Mouse (Mus musculus) ES-E14 (cell line): ENCODE results near the gene Dhrs7b. TPM values are rescaled to one million over a fixed set of nuclear protein-coding genes. Genes with fewer than 3 reads are reported as not detected.
"Not testable (repeated sequence)": the region's sequence is repeated elsewhere in the genome, so short reads cannot be mapped to it uniquely, and the experiment has no call there.

Experiments
- DNase-seq: peaks from one replicate; pipeline ENCODE4 v3.0.0-alpha.2; 2013; ENCODE audit warnings: low read depth, low spot score
- H3K27ac ChIP-seq: 2 replicates; pipeline ENCODE4 v1.5.1; 2012; ENCODE audit warnings: low read depth, mild to moderate bottlenecking, low read length, moderate library complexity, mixed read lengths; ENCODE audit not compliant: poor library complexity, insufficient read depth, severe bottlenecking
- H3K36me3 ChIP-seq: 2 replicates; pipeline ENCODE4 v1.6.1; 2012; ENCODE audit warnings: mild to moderate bottlenecking, low read length, moderate library complexity, mixed read lengths; ENCODE audit not compliant: control insufficient read depth, poor library complexity, insufficient read depth, severe bottlenecking
- H3K4me1 ChIP-seq, 2 experiments: fragments of 150-350 bp in 1 of 2; sonication (generic) in 1 of 2; 2 replicates each; pipeline ENCODE4 v1.6.1; 2012; ENCODE audit warnings: low read length in 2 of 2, mild to moderate bottlenecking in 1 of 2, mixed read lengths in 1 of 2; ENCODE audit not compliant: control insufficient read depth in 2 of 2, insufficient read depth in 2 of 2, poor library complexity in 1 of 2
- H3K4me3 ChIP-seq, 2 experiments: fragments of 150-350 bp in 1 of 2; sonication (generic) in 1 of 2; 2 replicates each; pipeline ENCODE4 v1.5.1; 2012; ENCODE audit warnings: low read length in 2 of 2, low read depth in 1 of 2, mild to moderate bottlenecking in 1 of 2, mixed read lengths in 1 of 2; ENCODE audit not compliant: insufficient read depth in 1 of 2, poor library complexity in 1 of 2, severe bottlenecking in 1 of 2
- H3K9ac ChIP-seq: 2 replicates; pipeline ENCODE4 v1.6.1; 2012; ENCODE audit warnings: low read depth, mild to moderate bottlenecking, low read length, mixed read lengths; ENCODE audit not compliant: poor library complexity, insufficient read depth, severe bottlenecking
- H3K9me3 ChIP-seq: fragments of 150-350 bp; sonication (generic); 2 replicates; pipeline ENCODE4 v1.6.1; 2012; ENCODE audit warnings: low read depth, mild to moderate bottlenecking, low read length; ENCODE audit not compliant: control insufficient read depth, insufficient read depth
- CHD2 ChIP-seq: IDR thresholded peaks from 2 replicates; pipeline ENCODE4 v1.6.1; 2014; ENCODE audit warnings: mild to moderate bottlenecking, low read depth, low read length, inconsistent platforms
- HCFC1 ChIP-seq: IDR thresholded peaks from 2 replicates; pipeline ENCODE4 v1.6.1; 2012; ENCODE audit warnings: low read length, inconsistent platforms, borderline replicate concordance; ENCODE audit not compliant: insufficient read depth
- MAFK ChIP-seq: IDR thresholded peaks from 2 replicates; pipeline ENCODE4 v1.6.1; 2014; ENCODE audit warnings: mild to moderate bottlenecking, low read depth, low read length, inconsistent platforms; ENCODE audit not compliant: insufficient read depth
- ZC3H11A ChIP-seq: IDR thresholded peaks from 2 replicates; pipeline ENCODE4 v1.6.1; 2012; ENCODE audit warnings: low read depth, mild to moderate bottlenecking, inconsistent platforms, low read length, borderline replicate concordance
- ZNF384 ChIP-seq: IDR thresholded peaks from 2 replicates; pipeline ENCODE4 v1.6.1; 2012; ENCODE audit warnings: low read depth, low read length, inconsistent platforms
- in situ Hi-C, 2 experiments: fragments of 600-800 bp; cut with MboI; formaldehyde crosslinking; loops; one replicate each; pipeline ENCODE4 v1.15.1; 2025; ENCODE audit warnings: low sequenced_read_pairs in 2 of 2, inconsistent platforms in 1 of 2; ENCODE audit not compliant: unreplicated experiment in 2 of 2
- total RNA-seq: library from RNA; depleted of rRNA; stranded (reverse); fragments of 300-350 nt; gene quantifications from 2 replicates; pipeline ENCODE4 v1.2.3, GENCODE M21; 2012

The Dhrs7b gene
- total RNA-seq, 1 experiment: 102 TPM

- H3K9ac ChIP-seq: peak overlapping the region; percentile 48
- no peak for TF ChIP-seq CHD2
- no peak for TF ChIP-seq MAFK
- TF ChIP-seq ZNF384: no peak
- no peak for TF ChIP-seq HCFC1
- no peak for TF ChIP-seq ZC3H11A
- peaks cover 0 to 13% of the 10 kb centered on the region in 2 experiments; a peak in 2 of 4 replicates for H3K4me1 ChIP-seq
- 0 out of 2 replicates have a peak overlapping the region, but pooled peaks have one; percentile 22 for H3K27ac ChIP-seq
- H3K9me3 ChIP-seq: no peaks in the 10 kb centered on the region
- DNase-seq: no peak
- peaks cover 34% of the 10 kb centered on the region for H3K36me3 ChIP-seq
- peak overlapping the region in 1 of 2 experiments; percentile 29; a peak in 1 of 4 replicates for H3K4me3 ChIP-seq
- in situ Hi-C loops: no loop called here
These were observed 34.5 kb downstream of the Dhrs7b start for GRCm38 (mm10) chr11:60864916-60865315.

GRCm38 (mm10) chr11:60866021-60866420 is 35.6 kb downstream of the Dhrs7b start:
- Histone ChIP-seq H3K4me1 (peaks cover 0 to 13% of the 10 kb centered on the region in 2 experiments; a peak in 2 of 4 replicates), H3K36me3 (peaks cover 34% of the 10 kb centered on the region), H3K27ac (no peak overlapping the region), H3K9me3 (no peaks in the 10 kb centered on the region), H3K9ac (no peak overlapping the region), H3K4me3 (no peak overlapping the region)
- in situ Hi-C loops: no loop called here
- TF ChIP-seq ZC3H11A (no peak), CHD2 (no peak), HCFC1 (no peak), MAFK (no peak), ZNF384 (no peak)
- no peak for DNase-seq

GRCm38 (mm10) chr11:60867456-60867855 is 37.0 kb downstream of the Dhrs7b start:
- H3K36me3 ChIP-seq: peaks cover 29% of the 10 kb centered on the region
- H3K9ac ChIP-seq: no peak overlapping the region
- in situ Hi-C loops: no loop called here
- H3K9me3 ChIP-seq: no peaks in the 10 kb centered on the region
- H3K27ac ChIP-seq: no peak overlapping the region
- H3K4me3 ChIP-seq: no peak overlapping the region
- no peak for DNase-seq
- peaks cover 0 to 13% of the 10 kb centered on the region in 2 experiments; a peak in 2 of 4 replicates for H3K4me1 ChIP-seq
- TF ChIP-seq CHD2 (no peak), HCFC1 (no peak), ZNF384 (no peak), MAFK (no peak), ZC3H11A (no peak)

- H3K9me3 ChIP-seq: no peaks in the 10 kb centered on the region
- TF ChIP-seq HCFC1: no peak
- no peak for TF ChIP-seq ZNF384
- no peak for TF ChIP-seq CHD2
- TF ChIP-seq ZC3H11A: no peak
- no peak for TF ChIP-seq MAFK
- H3K4me3 ChIP-seq: no peak overlapping the region
- peaks cover 0 to 13% of the 10 kb centered on the region in 2 experiments; a peak in 2 of 4 replicates for H3K4me1 ChIP-seq
- no peak overlapping the region for H3K27ac ChIP-seq
- no peak overlapping the region for H3K9ac ChIP-seq
- in situ Hi-C loops: no loop called here
- no peak for DNase-seq
- H3K36me3 ChIP-seq: peaks cover 27% of the 10 kb centered on the region
These were observed 37.5 kb downstream of the Dhrs7b start for GRCm38 (mm10) chr11:60867904-60868303.

GRCm38 (mm10) chr11:60869471-60869870 is 39.0 kb downstream of the Dhrs7b start:
- H3K9ac ChIP-seq, in situ Hi-C loops, DNase-seq, H3K9me3 ChIP-seq, H3K4me3 ChIP-seq, H3K27ac ChIP-seq: not testable (repeated sequence)
- H3K36me3 ChIP-seq: peaks cover 19% of the 10 kb centered on the region
- peaks cover 0 to 13% of the 10 kb centered on the region in 2 experiments; a peak in 2 of 4 replicates for H3K4me1 ChIP-seq
